Mouse (Mus musculus): ENCODE data around the gene Mast3.

DNA sequence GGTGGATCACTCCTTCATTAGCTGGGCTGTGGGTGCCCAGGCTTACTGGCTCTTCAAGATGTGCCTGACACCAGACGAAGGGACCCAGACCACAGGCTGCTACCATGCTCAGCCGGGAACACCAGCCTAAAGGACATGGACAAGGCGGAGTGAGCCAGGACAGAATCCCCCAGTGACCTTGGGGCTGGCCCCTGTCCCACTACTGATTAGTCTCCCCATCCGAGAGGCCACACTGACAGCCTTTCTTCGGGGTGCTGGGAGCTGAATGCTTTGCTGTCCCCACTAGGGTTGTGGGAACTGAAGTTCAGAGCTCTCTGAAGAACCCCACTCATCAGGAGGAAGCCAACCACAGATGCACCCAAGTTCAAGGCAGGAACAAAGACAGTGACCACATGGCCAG lies 29.6 kb downstream of the Mast3 start:
- TF ChIP-seq MAX (IDR thresholded peaks at IDR 0.05; ENCODE audit: low read depth) = no peak
- TF ChIP-seq POLR2A (IDR thresholded peaks at IDR 0.05; ENCODE audit: insufficient read length, low read depth) = no peak
- TF ChIP-seq CEBPB (IDR thresholded peaks at IDR 0.05; ENCODE audit: insufficient read depth, poor library complexity, severe bottlenecking) = no peak
- TF ChIP-seq USF1 (IDR thresholded peaks at IDR 0.05; ENCODE audit: low read depth) = no peak
- no peak for TF ChIP-seq TCF12 (IDR thresholded peaks at IDR 0.05; ENCODE audit: insufficient read depth, poor library complexity, severe bottlenecking)
- no peak for TF ChIP-seq E2F4 (IDR thresholded peaks at IDR 0.05; ENCODE audit: insufficient read depth)
- TF ChIP-seq TCF3 (IDR thresholded peaks at IDR 0.05; ENCODE audit: insufficient read length, low read depth) = no peak
- TF ChIP-seq REST (IDR thresholded peaks at IDR 0.05; ENCODE audit: insufficient read depth, insufficient read length) = no peak
- no peak for TF ChIP-seq MYOG (IDR thresholded peaks at IDR 0.05; ENCODE audit: control insufficient read depth in 1 of 3, insufficient read depth in 1 of 3, insufficient read length in 2 of 3, low read depth in 2 of 3)
- no peak for TF ChIP-seq SRF (IDR thresholded peaks at IDR 0.05; ENCODE audit: control insufficient read depth, insufficient read length, low read depth)
- TF ChIP-seq POLR2AphosphoS2 (IDR thresholded peaks at IDR 0.05; ENCODE audit: insufficient read length, low read depth) = no peak
- TF ChIP-seq MYOD1 (IDR thresholded peaks at IDR 0.05; ENCODE audit: control insufficient read depth in 1 of 3, insufficient read length in 2 of 3, low read depth in 2 of 3) = no peak

Data from myocyte (in vitro differentiated cells).